Mouse (Mus musculus): ENCODE results near the gene Prickle2.

- no peak for TF ChIP-seq CTCF (IDR thresholded peaks at IDR 0.05; ENCODE audit: control insufficient read depth, insufficient read depth, insufficient replicate concordance, low read depth, low read length)
- TF ChIP-seq POLR2A (IDR thresholded peaks at IDR 0.05; ENCODE audit: control insufficient read depth, low read depth, low read length), result no peak
Observed at GRCm38 (mm10) chr6:92733651-92734050, 27.7 kb upstream of the Prickle2 start.

All from testis, adult 2 months (tissue).